In genomic region chr19:12574012-12574407, GRCm38 (mm10) we compare ENCODE assay signal across 8 mouse cellular contexts. TPM values are rescaled to one million over a fixed set of nuclear protein-coding genes. Genes with fewer than 3 reads are reported as not detected.
DNase-seq lines count a peak whose midpoint lies in the region; ATAC-seq and TF ChIP-seq lines count a peak whose summit lies in the region.

No protein-coding gene starts in this region.

- no peaks in the 10 kb centered on the region for H3K27me3 ChIP-seq in E14TG2a.4 (ENCODE audit: insufficient read depth, low read length)
- no peaks in the 10 kb centered on the region for H3K27me3 ChIP-seq in forebrain, embryonic 12.5 days
- H3K27me3 ChIP-seq in lung, postnatal 0 days (replicated peaks; ENCODE audit: insufficient read depth, low read length): no peaks in the 10 kb centered on the region
- no peaks in the 10 kb centered on the region for H3K27me3 ChIP-seq in small intestine, adult 2 months (ENCODE audit: control insufficient read depth, insufficient read depth, low read length)

- TF ChIP-seq CTCF in E14TG2a.4 (conservative IDR thresholded peaks at IDR 0.05; ENCODE audit: low read length): no peak
- no peak for TF ChIP-seq CTCF in lung, postnatal 0 days (IDR thresholded peaks at IDR 0.05)
- TF ChIP-seq CTCF in small intestine, adult 2 months (IDR thresholded peaks at IDR 0.05; ENCODE audit: extremely low read depth, insufficient read length, insufficient replicate concordance, low read depth, low read length): no peak

- peak overlapping the region; percentile 59 for H3K9ac ChIP-seq in forebrain, embryonic 12.5 days
- H3K9ac ChIP-seq in lung, postnatal 0 days (replicated peaks; ENCODE audit: low read depth): no peak overlapping the region

- WGBS in forebrain, embryonic 12.5 days: 19% methylated on average over 5 of the region's 5 CpGs
- 7% methylated on average over 5 of the region's 5 CpGs for WGBS in lung, postnatal 0 days
- WGBS in small intestine, adult 2 months: 23% methylated on average over 5 of the region's 5 CpGs

- peak; percentile 38 for TF ChIP-seq EP300 in lung, postnatal 0 days (IDR thresholded peaks at IDR 0.05)

- peak overlapping the region; percentile 73 for H3K4me3 ChIP-seq in E14TG2a.4 (replicated peaks; ENCODE audit: low read length)
- peak overlapping the region; percentile 37 for H3K4me3 ChIP-seq in forebrain, embryonic 12.5 days (replicated peaks)
- H3K4me3 ChIP-seq in lung, postnatal 0 days (ENCODE audit: low read depth, low read length): peak overlapping the region; percentile 34
- H3K4me3 ChIP-seq in small intestine, adult 2 months (ENCODE audit: low read depth, low read length): peak overlapping the region; percentile 49

- peaks cover 27% of the 10 kb centered on the region for H3K4me1 ChIP-seq in E14TG2a.4 (replicated peaks; ENCODE audit: low read depth, low read length)
- peaks cover 19% of the 10 kb centered on the region for H3K4me1 ChIP-seq in forebrain, embryonic 12.5 days
- H3K4me1 ChIP-seq in lung, postnatal 0 days (ENCODE audit: insufficient read depth, low read depth, low read length): peaks cover 6% of the 10 kb centered on the region
- peaks cover 8% of the 10 kb centered on the region for H3K4me1 ChIP-seq in small intestine, adult 2 months (ENCODE audit: control insufficient read depth, insufficient read depth, insufficient read length, low read length)

- TF ChIP-seq POLR2A in small intestine, adult 2 months (IDR thresholded peaks at IDR 0.05; ENCODE audit: low read depth, low read length): no peak

- peak overlapping the region; percentile 56 for H3K4me2 ChIP-seq in forebrain, embryonic 12.5 days
- H3K4me2 ChIP-seq in lung, postnatal 0 days (replicated peaks; ENCODE audit: low read depth, low read length): peak overlapping the region; percentile 55

- DNase-seq in 3T3-L1 (ENCODE audit: low read depth, low spot score): peak; percentile 49
- DNase-seq in induced T-regulatory cell, adult 2 months (ENCODE audit: low read depth): peak; percentile 79
- peak; percentile 80 for DNase-seq in lung, postnatal 0 days (ENCODE audit: low spot score)
- no peak for DNase-seq in right cerebral cortex, adult 18-20 months
- DNase-seq in cerebellum, adult 11-12 months: no peak

- no peaks in the 10 kb centered on the region for H3K9me3 ChIP-seq in E14TG2a.4 (ENCODE audit: low read length)
- no peaks in the 10 kb centered on the region for H3K9me3 ChIP-seq in forebrain, embryonic 12.5 days
- H3K9me3 ChIP-seq in lung, postnatal 0 days (ENCODE audit: low read length): no peaks in the 10 kb centered on the region

- ATAC-seq in forebrain, embryonic 12.5 days (ENCODE audit: low FRiP score): no peak
- ATAC-seq in lung, postnatal 0 days: peak; percentile 36

- peaks cover 23% of the 10 kb centered on the region for H3K36me3 ChIP-seq in E14TG2a.4 (ENCODE audit: insufficient read depth, low read length)
- H3K36me3 ChIP-seq in forebrain, embryonic 12.5 days (replicated peaks): peaks cover 16% of the 10 kb centered on the region
- peaks cover 5% of the 10 kb centered on the region; the same call in 1 of the 2 replicates for H3K36me3 ChIP-seq in lung, postnatal 0 days (ENCODE audit: insufficient read depth, low read length)
- H3K36me3 ChIP-seq in small intestine, adult 2 months (ENCODE audit: control insufficient read depth, insufficient read depth, low read length): 0 out of 2 replicates have a peak, but pooled peaks cover 4% of the 10 kb centered on the region

- H3K27ac ChIP-seq in forebrain, embryonic 12.5 days: no peak overlapping the region
- peak overlapping the region; percentile 39 for H3K27ac ChIP-seq in lung, postnatal 0 days (ENCODE audit: low read length)
- H3K27ac ChIP-seq in small intestine, adult 2 months (ENCODE audit: insufficient read depth, low read depth, low read length): peak overlapping the region; percentile 71

RNA-seq across cellular contexts. Expression of gene Gm4952, which starts 25.8 kb away (rescaled TPM):
- not detected in 2 replicates for polyA plus RNA-seq in forebrain, embryonic 12.5 days (2016; fragmentation: Nextera tagmentation; extraction: Ambion mirVana)
- not detected in 2 replicates for polyA plus RNA-seq in lung, postnatal 0 days (2015; fragmentation: Nextera tagmentation; extraction: Ambion mirVana)
- 0.10 TPM in 1 of 2 replicates, not detected in the other for polyA plus RNA-seq in small intestine, adult 2 months (2012; rRNA removed)

RNA-seq across cellular contexts. Expression of gene Fam111a, which starts 28.5 kb away (rescaled TPM):
- 17.9 and 18.4 TPM in 2 replicates for polyA plus RNA-seq in forebrain, embryonic 12.5 days (2016; fragmentation: Nextera tagmentation; extraction: Ambion mirVana)
- polyA plus RNA-seq in lung, postnatal 0 days (2015; fragmentation: Nextera tagmentation; extraction: Ambion mirVana): 7.4 and 8.8 TPM in 2 replicates
- polyA plus RNA-seq in small intestine, adult 2 months (2012; rRNA removed): 0.17 and 0.33 TPM in 2 replicates

RNA-seq across cellular contexts. Expression of gene Glyat, which starts 59.1 kb away (rescaled TPM):
- polyA plus RNA-seq in forebrain, embryonic 12.5 days (2016; fragmentation: Nextera tagmentation; extraction: Ambion mirVana): not detected in 2 replicates
- not detected in 2 replicates for polyA plus RNA-seq in lung, postnatal 0 days (2015; fragmentation: Nextera tagmentation; extraction: Ambion mirVana)
- polyA plus RNA-seq in small intestine, adult 2 months (2012; rRNA removed): not detected in 2 replicates

Comparison
In these comparisons a context has a peak if more than half of its experiments do, and no peak if none do; other contexts are left out.
1. DNase-seq: peak in 3T3-L1 (single experiment), induced T-regulatory cell, adult 2 months (single experiment) and lung, postnatal 0 days (single experiment); none in right cerebral cortex, adult 18-20 months (single experiment) and cerebellum, adult 11-12 months (single experiment).
2. Peak in every context shown above with its lines, with median percentiles within 50 percentile points of each other: H3K4me3 ChIP-seq.